Mouse (Mus musculus): ENCODE measurements at regions not wholly inside any gene's neighbourhood (a gene's known extent, or its start where the extent isn't known, plus 50 kb on each side); places are given as distances from the start of the nearest gene placed in this dataset.
"Not testable (repeated sequence)": the region's sequence is repeated elsewhere in the genome, so short reads cannot be mapped to it uniquely, and the experiment has no call there.

DNA sequence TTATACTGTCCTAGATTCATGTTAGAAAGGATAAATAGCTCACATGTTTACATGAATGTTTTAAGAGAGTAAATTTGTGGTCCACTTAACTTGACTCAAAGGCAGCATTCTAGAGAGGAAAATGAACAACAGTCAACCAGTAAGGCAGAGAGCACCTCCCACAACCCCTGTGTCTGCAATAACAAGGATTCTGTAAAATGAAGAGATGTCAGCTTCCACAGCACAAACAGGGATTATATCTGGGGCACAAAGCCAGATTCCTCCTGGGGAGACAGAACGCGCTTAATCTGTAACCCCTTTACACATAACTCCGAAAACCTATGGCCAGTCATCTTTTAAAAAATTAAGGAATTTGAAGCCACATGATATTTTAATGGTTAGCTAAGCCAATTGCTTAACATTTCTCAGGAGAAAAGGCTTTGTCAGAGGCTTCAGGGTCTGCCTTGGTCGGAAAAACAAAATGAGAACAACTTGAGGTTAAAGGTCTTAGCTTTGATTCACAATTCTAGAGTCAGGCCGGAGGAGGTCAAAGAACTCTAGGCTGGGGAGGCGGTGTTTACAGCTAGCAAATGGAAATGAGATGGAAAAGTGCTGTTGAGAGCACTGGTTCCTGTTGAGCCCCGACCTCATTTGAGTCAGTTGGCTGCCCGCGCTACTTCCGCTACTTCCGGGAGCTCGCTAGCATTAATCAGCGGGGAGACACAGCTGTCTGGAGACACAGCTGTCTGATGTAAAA is 167.0 kb downstream of the Iqub start:
- no peak for TF ChIP-seq CTCF (IDR thresholded peaks at IDR 0.05; ENCODE audit: low read depth)
- WGBS: 66% methylated on average over 13 of the region's 13 CpGs
- no peak overlapping the region for H3K27ac ChIP-seq (ENCODE audit: low read depth, low read length)
- ATAC-seq (peak; percentile 58; the same call in 1 of the 2 replicates), DNase-seq (peak; percentile 6)
- no peaks in the 10 kb centered on the region for H3K36me3 ChIP-seq (ENCODE audit: insufficient read depth)
- H3K4me2 ChIP-seq (ENCODE audit: low read depth): no peak overlapping the region
- H3K4me3 ChIP-seq (ENCODE audit: low read depth, low read length): no peak overlapping the region
- no peaks in the 10 kb centered on the region for H3K9me3 ChIP-seq (ENCODE audit: low read length)
- H3K27me3 ChIP-seq (ENCODE audit: insufficient read depth, low read length): no peaks in the 10 kb centered on the region
- H3K4me1 ChIP-seq (ENCODE audit: insufficient read depth): no peaks in the 10 kb centered on the region
- H3K9ac ChIP-seq: no peak overlapping the region

DNA sequence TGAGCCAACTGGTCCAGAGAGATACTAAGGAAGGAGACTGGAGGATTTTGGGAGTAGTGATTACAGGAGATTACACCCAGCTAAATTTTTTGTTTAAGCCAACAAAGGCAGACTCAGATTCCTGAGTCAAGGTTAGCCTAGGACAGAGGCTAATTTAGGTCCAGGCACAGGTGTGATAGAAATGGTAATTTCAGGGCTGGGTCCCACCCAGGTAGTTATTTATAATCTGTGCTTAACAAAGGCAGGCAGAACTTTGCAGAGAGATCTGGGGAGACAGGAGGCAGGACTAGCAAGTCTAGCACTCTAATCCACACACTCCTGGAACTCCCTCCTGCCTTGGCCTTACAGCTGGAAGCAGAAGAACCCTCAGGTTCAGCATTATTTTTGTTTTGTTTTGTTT is 172.4 kb downstream of the Iqub start:
- H3K4me2 ChIP-seq (ENCODE audit: low read depth): no peak overlapping the region
- H3K4me1 ChIP-seq (ENCODE audit: insufficient read depth): no peaks in the 10 kb centered on the region
- no peak for TF ChIP-seq CTCF (IDR thresholded peaks at IDR 0.05; ENCODE audit: low read depth)
- H3K36me3 ChIP-seq (ENCODE audit: insufficient read depth): no peaks in the 10 kb centered on the region
- H3K9me3 ChIP-seq (ENCODE audit: low read length): no peaks in the 10 kb centered on the region
- H3K27me3 ChIP-seq (ENCODE audit: insufficient read depth, low read length): no peaks in the 10 kb centered on the region
- H3K9ac ChIP-seq: no peak overlapping the region
- ATAC-seq (no peak), DNase-seq (no peak)
- no peak overlapping the region for H3K27ac ChIP-seq (ENCODE audit: low read depth, low read length)
- no peak overlapping the region for H3K4me3 ChIP-seq (ENCODE audit: low read depth, low read length)

DNA sequence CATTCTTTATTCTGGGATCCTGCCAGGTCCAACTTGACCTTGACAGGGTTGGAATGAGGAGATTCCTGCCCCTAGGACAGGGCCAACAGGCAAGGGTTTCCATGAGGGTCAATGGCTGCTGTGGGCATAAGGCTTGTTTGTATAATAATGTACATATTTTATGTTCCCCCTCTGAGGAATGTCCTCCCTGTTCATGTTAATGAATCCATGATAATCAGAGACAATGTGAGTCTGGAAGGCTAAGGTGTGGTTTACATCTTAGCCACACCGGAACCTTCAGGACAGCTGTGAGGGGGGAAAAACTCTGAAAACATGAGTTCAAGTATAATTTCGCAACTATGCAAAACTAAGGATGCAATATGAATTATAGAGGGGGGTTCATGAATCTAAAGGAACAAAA is 172.8 kb downstream of the Iqub start:
- no peak for TF ChIP-seq CTCF (IDR thresholded peaks at IDR 0.05; ENCODE audit: low read depth)
- no peaks in the 10 kb centered on the region for H3K9me3 ChIP-seq (ENCODE audit: low read length)
- ATAC-seq: no peak
- no peak for DNase-seq
- H3K27ac ChIP-seq (ENCODE audit: low read depth, low read length): no peak overlapping the region
- H3K4me2 ChIP-seq (ENCODE audit: low read depth): no peak overlapping the region
- H3K27me3 ChIP-seq (ENCODE audit: insufficient read depth, low read length): no peaks in the 10 kb centered on the region
- WGBS: 96% methylated on average over 2 of the region's 2 CpGs
- no peak overlapping the region for H3K9ac ChIP-seq
- H3K4me3 ChIP-seq (ENCODE audit: low read depth, low read length): no peak overlapping the region
- no peaks in the 10 kb centered on the region for H3K4me1 ChIP-seq (ENCODE audit: insufficient read depth)
- no peaks in the 10 kb centered on the region for H3K36me3 ChIP-seq (ENCODE audit: insufficient read depth)

DNA sequence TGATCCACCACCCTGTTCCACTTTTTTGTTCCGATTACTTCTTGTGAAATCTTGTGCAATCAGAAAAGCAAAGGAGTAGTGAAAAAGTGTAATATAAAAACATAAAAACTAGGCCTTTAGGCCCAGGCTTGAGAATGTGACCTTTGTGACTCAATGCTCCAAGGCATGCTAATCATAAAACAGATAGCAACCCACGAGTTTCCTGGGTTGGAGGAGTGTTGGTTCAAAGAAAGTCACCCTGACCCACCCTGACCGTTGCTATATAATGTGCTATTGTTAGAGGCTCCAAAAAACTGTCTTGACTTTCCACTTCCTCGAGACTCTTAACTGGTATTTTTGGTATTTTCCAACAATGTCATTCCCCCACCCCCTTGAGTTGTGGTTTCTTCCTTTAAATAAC is 172.2 kb upstream of the Slc13a1 start:
- H3K4me3 ChIP-seq (ENCODE audit: low read depth, low read length); H3K27ac ChIP-seq (ENCODE audit: low read depth, low read length); H3K36me3 ChIP-seq (ENCODE audit: insufficient read depth); H3K4me1 ChIP-seq (ENCODE audit: insufficient read depth); H3K4me2 ChIP-seq (ENCODE audit: low read depth); H3K9ac ChIP-seq; DNase-seq; H3K27me3 ChIP-seq (ENCODE audit: insufficient read depth, low read length); H3K9me3 ChIP-seq (ENCODE audit: low read length); ATAC-seq: not testable (repeated sequence)
- 85% methylated on average over 4 of the region's 4 CpGs for WGBS

DNA sequence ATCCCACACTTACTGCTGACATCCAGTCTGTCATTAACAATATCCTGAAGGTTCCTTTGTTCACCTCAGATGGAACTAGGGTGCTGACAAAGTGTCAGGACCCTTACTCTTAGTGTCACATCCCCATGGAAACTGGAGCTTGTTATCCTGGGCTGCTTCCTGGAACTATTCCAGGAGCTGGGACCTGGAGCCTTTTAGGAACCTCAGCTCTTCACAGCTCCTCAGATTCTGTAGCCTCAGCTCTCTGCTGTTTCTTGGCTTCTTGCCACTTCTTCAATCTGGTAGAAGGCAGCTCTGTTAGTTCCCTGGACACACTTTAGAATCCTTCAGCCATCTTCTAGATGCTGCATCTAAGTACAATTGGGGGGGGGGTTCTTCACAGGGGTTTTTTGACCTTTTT is 157.3 kb upstream of the Slc13a1 start:
- Histone ChIP-seq H3K4me2 (ENCODE audit: low read depth) (no peak overlapping the region), H3K27ac (ENCODE audit: low read depth, low read length) (no peak overlapping the region), H3K36me3 (ENCODE audit: insufficient read depth) (no peaks in the 10 kb centered on the region), H3K27me3 (ENCODE audit: insufficient read depth, low read length) (no peaks in the 10 kb centered on the region), H3K9me3 (ENCODE audit: low read length) (no peaks in the 10 kb centered on the region), H3K4me1 (ENCODE audit: insufficient read depth) (no peaks in the 10 kb centered on the region), H3K9ac (no peak overlapping the region), H3K4me3 (ENCODE audit: low read depth, low read length) (no peak overlapping the region)
- ATAC-seq: peak; percentile 59
- TF ChIP-seq CTCF (IDR thresholded peaks at IDR 0.05; ENCODE audit: low read depth): no peak
- peak; percentile 43 for DNase-seq

DNA sequence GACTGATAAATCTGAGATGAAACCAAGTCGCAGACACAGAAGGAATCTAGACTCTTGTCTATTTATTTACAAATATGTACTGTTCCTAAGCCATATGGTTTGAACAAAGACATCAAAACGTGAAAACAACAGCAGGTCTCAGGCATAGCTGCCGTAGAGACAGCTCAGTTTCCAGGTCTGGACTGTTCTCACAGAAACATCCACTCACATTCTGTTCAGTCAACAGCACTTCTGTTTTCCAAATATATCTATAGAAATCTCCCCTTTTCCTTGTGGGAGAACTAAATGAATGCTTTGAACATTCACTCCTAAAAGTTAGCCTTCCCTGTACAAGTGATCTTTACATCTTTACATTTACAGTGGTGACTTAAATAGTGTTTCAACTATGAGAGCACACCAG is 156.8 kb upstream of the Slc13a1 start:
- Histone ChIP-seq H3K4me3 (ENCODE audit: low read depth, low read length) (no peak overlapping the region), H3K27me3 (ENCODE audit: insufficient read depth, low read length) (no peaks in the 10 kb centered on the region), H3K27ac (ENCODE audit: low read depth, low read length) (no peak overlapping the region), H3K4me2 (ENCODE audit: low read depth) (no peak overlapping the region), H3K9me3 (ENCODE audit: low read length) (no peaks in the 10 kb centered on the region), H3K9ac (no peak overlapping the region), H3K4me1 (ENCODE audit: insufficient read depth) (no peaks in the 10 kb centered on the region), H3K36me3 (ENCODE audit: insufficient read depth) (no peaks in the 10 kb centered on the region)
- ATAC-seq (peak; percentile 38; the same call in 1 of the 2 replicates), DNase-seq (peak; percentile 5)
- WGBS: 42% methylated on average over 3 of the region's 3 CpGs
- no peak for TF ChIP-seq CTCF (IDR thresholded peaks at IDR 0.05; ENCODE audit: low read depth)

DNA sequence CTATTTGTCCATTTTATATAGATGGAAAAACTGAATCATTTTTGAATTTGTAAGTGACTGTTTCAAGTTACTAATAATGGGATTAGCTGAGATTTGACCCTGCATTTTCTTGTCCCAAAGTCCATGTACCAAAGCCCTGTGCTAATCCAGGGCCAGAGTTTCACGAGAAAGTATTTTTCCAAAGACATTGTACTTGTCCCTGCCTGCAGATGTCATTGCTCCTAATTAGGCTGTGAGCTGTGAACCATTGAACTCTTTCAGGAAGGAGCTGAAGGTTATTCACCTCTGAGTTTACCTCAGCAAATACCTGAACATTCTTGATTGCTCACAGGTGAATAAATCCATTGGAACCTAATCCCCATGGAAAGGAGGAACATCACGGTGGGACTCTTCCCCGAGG is 154.5 kb upstream of the Slc13a1 start:
- Histone ChIP-seq H3K4me3 (ENCODE audit: low read depth, low read length) (no peak overlapping the region), H3K4me1 (ENCODE audit: insufficient read depth) (no peaks in the 10 kb centered on the region), H3K9me3 (ENCODE audit: low read length) (no peaks in the 10 kb centered on the region), H3K4me2 (ENCODE audit: low read depth) (no peak overlapping the region), H3K36me3 (ENCODE audit: insufficient read depth) (no peaks in the 10 kb centered on the region), H3K9ac (no peak overlapping the region), H3K27me3 (ENCODE audit: insufficient read depth, low read length) (no peaks in the 10 kb centered on the region), H3K27ac (ENCODE audit: low read depth, low read length) (no peak overlapping the region)
- no peak for ATAC-seq
- TF ChIP-seq CTCF (IDR thresholded peaks at IDR 0.05; ENCODE audit: low read depth): no peak
- DNase-seq: no peak
- 62% methylated on average over 3 of the region's 3 CpGs for WGBS

Measured in forebrain, postnatal 0 days (tissue).